Mouse (Mus musculus): ENCODE measurements around the gene Nxpe3.
"Not testable (repeated sequence)": the region's sequence is repeated elsewhere in the genome, so short reads cannot be mapped to it uniquely, and the experiment has no call there.

The Nxpe3 gene

GRCm38 (mm10) chr16:55837653-55838052 lies 57.4 kb downstream of the Nxpe3 start:
- not testable (repeated sequence) for DNase-seq (ENCODE audit: low spot score)

GRCm38 (mm10) chr16:55837168-55837567 lies 57.9 kb downstream of the Nxpe3 start:
- no peak for DNase-seq (ENCODE audit: low spot score)

GRCm38 (mm10) chr16:55835798-55836197 lies 59.3 kb downstream of the Nxpe3 start:
- DNase-seq (ENCODE audit: low spot score) = no peak

- DNase-seq (ENCODE audit: low spot score) = no peak
Measured at GRCm38 (mm10) chr16:55832617-55833016, 62.5 kb downstream of the Nxpe3 start.

GRCm38 (mm10) chr16:55832040-55832439 lies 63.0 kb downstream of the Nxpe3 start:
- DNase-seq (ENCODE audit: low spot score) = no peak

- no peak for DNase-seq (ENCODE audit: low spot score)
Measured at GRCm38 (mm10) chr16:55831451-55831850, 63.6 kb downstream of the Nxpe3 start.

- DNase-seq (ENCODE audit: low spot score) = no peak
Measured at GRCm38 (mm10) chr16:55823398-55824155, 71.5 kb downstream of the Nxpe3 start.

GRCm38 (mm10) chr16:55822741-55823397 lies 72.2 kb downstream of the Nxpe3 start:
- no peak for DNase-seq (ENCODE audit: low spot score)

- DNase-seq (ENCODE audit: low spot score) = peak; percentile 94
Measured at GRCm38 (mm10) chr16:55821997-55822740, 72.9 kb downstream of the Nxpe3 start.

- no peak for DNase-seq (ENCODE audit: low spot score)
Measured at GRCm38 (mm10) chr16:55821571-55821981, 73.5 kb downstream of the Nxpe3 start.

GRCm38 (mm10) chr16:55820916-55821570 lies 74.0 kb downstream of the Nxpe3 start:
- no peak for DNase-seq (ENCODE audit: low spot score)

- DNase-seq (ENCODE audit: low spot score) = no peak
Measured at GRCm38 (mm10) chr16:55820161-55820915, 74.7 kb downstream of the Nxpe3 start.

GRCm38 (mm10) chr16:55819186-55819861 lies 75.8 kb downstream of the Nxpe3 start:
- peak; percentile 81 for DNase-seq (ENCODE audit: low spot score)

GRCm38 (mm10) chr16:55817717-55818515 lies 77.2 kb downstream of the Nxpe3 start:
- DNase-seq (ENCODE audit: low spot score) = no peak

- DNase-seq (ENCODE audit: low spot score) = no peak
Measured at GRCm38 (mm10) chr16:55816202-55816941, 78.7 kb downstream of the Nxpe3 start.

- peak; percentile 48 for DNase-seq (ENCODE audit: low spot score)
Measured at GRCm38 (mm10) chr16:55815466-55815865, 79.6 kb downstream of the Nxpe3 start.

- DNase-seq (ENCODE audit: low spot score) = no peak
Measured at GRCm38 (mm10) chr16:55814686-55815085, 80.4 kb downstream of the Nxpe3 start.

GRCm38 (mm10) chr16:55813916-55814315 lies 81.2 kb downstream of the Nxpe3 start:
- DNase-seq (ENCODE audit: low spot score) = no peak

- no peak for DNase-seq (ENCODE audit: low spot score)
Measured at GRCm38 (mm10) chr16:55811792-55812191, 83.3 kb downstream of the Nxpe3 start.

Data from testis, postnatal 10 days (tissue).